ENCODE assay signal across 8 mouse cellular contexts in the genomic region with DNA sequence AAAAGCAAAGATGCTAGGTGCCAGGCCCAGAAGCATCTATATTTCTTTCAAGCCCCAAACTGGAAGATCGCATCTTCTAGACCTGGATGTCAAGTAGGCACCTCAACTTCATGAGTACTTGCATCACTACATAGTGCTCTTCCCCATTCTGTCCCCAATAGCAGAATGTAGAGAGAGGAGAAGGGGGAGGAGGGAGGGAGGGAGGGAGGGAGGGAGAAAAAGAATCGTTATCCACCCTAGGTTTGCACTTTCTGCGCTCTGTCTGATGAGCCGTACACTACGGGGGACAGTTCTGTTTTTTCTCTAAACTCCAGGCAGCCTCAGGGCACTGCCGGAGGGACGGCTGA. TPM values are rescaled to one million over a fixed set of nuclear protein-coding genes. Genes with fewer than 3 reads are reported as not detected.
A peak's percentile ranks its signal among the peaks of the same experiment; 100 is the strongest.
DNase-seq lines count a peak whose midpoint lies in the region; ATAC-seq and TF ChIP-seq lines count a peak whose summit lies in the region.

Gene Fktn, plus strand, starts transcription at position 295 of the 347 bp plus-strand sequence.

- peak within 1 kb of the TSS; percentile 91 for H3K27ac ChIP-seq in embryonic facial prominence, embryonic 10.5 days (replicated peaks)
- H3K27ac ChIP-seq in hindbrain, embryonic 10.5 days = peak within 1 kb of the TSS; percentile 94
- peak within 1 kb of the TSS; percentile 80 for H3K27ac ChIP-seq in limb, embryonic 15.5 days
- peak within 1 kb of the TSS; percentile 71 for H3K27ac ChIP-seq in stomach, embryonic 16.5 days (ENCODE audit: low read length)

- H3K9me3 ChIP-seq in embryonic facial prominence, embryonic 10.5 days = no peaks in the 10 kb centered on the region
- H3K9me3 ChIP-seq in hindbrain, embryonic 10.5 days = no peaks in the 10 kb centered on the region
- H3K9me3 ChIP-seq in limb, embryonic 15.5 days = no peaks in the 10 kb centered on the region
- no peaks in the 10 kb centered on the region for H3K9me3 ChIP-seq in stomach, embryonic 16.5 days (replicated peaks; ENCODE audit: control insufficient read depth, low read length)

- TF ChIP-seq CTCF in lung, adult 2 months (IDR thresholded peaks at IDR 0.05; ENCODE audit: insufficient read depth, low read length) = no peak

- ATAC-seq in limb, embryonic 15.5 days (ENCODE audit: insufficient number of reproducible peaks, low FRiP score, low TSS enrichment, low read depth) = peak; percentile 60
- ATAC-seq in stomach, embryonic 16.5 days (ENCODE audit: insufficient read depth, low FRiP score) = peak; percentile 72

- H3K4me3 ChIP-seq in lung, adult 2 months (replicated peaks; ENCODE audit: extremely low read depth, low read depth, low read length) = peak within 1 kb of the TSS; percentile 89
- peak within 1 kb of the TSS; percentile 86 for H3K4me3 ChIP-seq in embryonic facial prominence, embryonic 10.5 days
- H3K4me3 ChIP-seq in hindbrain, embryonic 10.5 days = peak within 1 kb of the TSS; percentile 88
- peak within 1 kb of the TSS; percentile 81 for H3K4me3 ChIP-seq in limb, embryonic 15.5 days
- peak within 1 kb of the TSS; percentile 92 for H3K4me3 ChIP-seq in stomach, embryonic 16.5 days (replicated peaks; ENCODE audit: low read length)

- DNase-seq in lung, adult 2 months = no peak
- DNase-seq in lung, postnatal 4 days = no peak
- no peak for DNase-seq in embryonic facial prominence, embryonic 10.5 days (ENCODE audit: low spot score)
- no peak for DNase-seq in hindbrain, embryonic 10.5 days (ENCODE audit: low spot score)
- no peak for DNase-seq in testis, postnatal 14 days (ENCODE audit: low spot score)
- no peak for DNase-seq in ovary, postnatal 36 days (ENCODE audit: low spot score)

- H3K4me2 ChIP-seq in limb, embryonic 15.5 days = peak within 1 kb of the TSS; percentile 89
- H3K4me2 ChIP-seq in stomach, embryonic 16.5 days (ENCODE audit: low read depth, low read length) = peak within 1 kb of the TSS; percentile 95

- H3K36me3 ChIP-seq in embryonic facial prominence, embryonic 10.5 days (replicated peaks) = peaks cover 8% of the 10 kb centered on the region
- H3K36me3 ChIP-seq in hindbrain, embryonic 10.5 days = 0 out of 2 replicates have a peak, but pooled peaks cover 4% of the 10 kb centered on the region
- no peaks in the 10 kb centered on the region for H3K36me3 ChIP-seq in limb, embryonic 15.5 days
- H3K36me3 ChIP-seq in stomach, embryonic 16.5 days (ENCODE audit: control insufficient read depth, insufficient read depth, low read length) = no peaks in the 10 kb centered on the region

- H3K9ac ChIP-seq in limb, embryonic 15.5 days = peak within 1 kb of the TSS; percentile 77
- H3K9ac ChIP-seq in stomach, embryonic 16.5 days (ENCODE audit: low read length) = peak within 1 kb of the TSS; percentile 90

- 14% methylated on average over 7 of the region's 7 CpGs for WGBS in lung, adult 2 months
- 4% methylated on average over 7 of the region's 7 CpGs for WGBS in embryonic facial prominence, embryonic 10.5 days
- 9% methylated on average over 7 of the region's 7 CpGs for WGBS in hindbrain, embryonic 10.5 days
- 10% methylated on average over 7 of the region's 7 CpGs for WGBS in limb, embryonic 15.5 days
- 3% methylated on average over 7 of the region's 7 CpGs for WGBS in stomach, embryonic 16.5 days

- no peaks in the 10 kb centered on the region; the same call in 1 of the 2 replicates for H3K4me1 ChIP-seq in lung, adult 2 months (ENCODE audit: control insufficient read depth, insufficient read depth, low read length)
- peaks cover 11% of the 10 kb centered on the region for H3K4me1 ChIP-seq in embryonic facial prominence, embryonic 10.5 days
- peaks cover 13% of the 10 kb centered on the region for H3K4me1 ChIP-seq in hindbrain, embryonic 10.5 days (replicated peaks)
- peaks cover 9% of the 10 kb centered on the region; the same call in 1 of the 2 replicates for H3K4me1 ChIP-seq in limb, embryonic 15.5 days
- H3K4me1 ChIP-seq in stomach, embryonic 16.5 days (ENCODE audit: control insufficient read depth, insufficient read depth, low read length) = peaks cover 11% of the 10 kb centered on the region; the same call in 1 of the 2 replicates

- TF ChIP-seq POLR2A in lung, adult 2 months (IDR thresholded peaks at IDR 0.05; ENCODE audit: borderline replicate concordance, extremely low read depth, low read depth, low read length) = no peak

- H3K27me3 ChIP-seq in embryonic facial prominence, embryonic 10.5 days (replicated peaks; ENCODE audit: low read depth, poor library complexity, severe bottlenecking) = no peaks in the 10 kb centered on the region
- no peaks in the 10 kb centered on the region for H3K27me3 ChIP-seq in hindbrain, embryonic 10.5 days (ENCODE audit: insufficient read depth, poor library complexity, severe bottlenecking)
- no peaks in the 10 kb centered on the region for H3K27me3 ChIP-seq in limb, embryonic 15.5 days
- H3K27me3 ChIP-seq in stomach, embryonic 16.5 days (ENCODE audit: control insufficient read depth, insufficient read depth, low read length) = no peaks in the 10 kb centered on the region

RNA-seq across cellular contexts. Expression of gene Fktn, which starts in this region (rescaled TPM):
- polyA plus RNA-seq in lung, adult 2 months (2012; rRNA removed) = 3.7 and 6.6 TPM in 2 replicates
- 18.6 and 20.5 TPM in 2 replicates for polyA plus RNA-seq in embryonic facial prominence, embryonic 10.5 days (2016; fragmentation: Nextera tagmentation; extraction: Ambion mirVana)
- 17.8 and 23.9 TPM in 2 replicates for polyA plus RNA-seq in hindbrain, embryonic 10.5 days (2016; fragmentation: Nextera tagmentation; extraction: Ambion mirVana)
- 13.2 and 14.2 TPM in 2 replicates for polyA plus RNA-seq in limb, embryonic 15.5 days (2015; fragmentation: Nextera tagmentation; extraction: Ambion mirVana)
- 16.4 and 18.5 TPM in 2 replicates for polyA plus RNA-seq in stomach, embryonic 16.5 days (2015; fragmentation: Nextera tagmentation; extraction: Ambion mirVana)
